Mouse (Mus musculus) cerebellum, postnatal 4 days (tissue): Measurements from ENCODE around the gene N4bp1.

ENCODE experiments used
- DNase-seq, 2 experiments: peaks; one replicate each; pipeline ENCODE4 v3.0.0; 2022; ENCODE audit warnings: low spot score in 2 of 2, mixed read lengths in 1 of 2

N4bp1 gene

GRCm38 (mm10) chr8:86825674-86826448 is 59.2 kb downstream of the N4bp1 start:
- no peak for DNase-seq

- DNase-seq: no peak
Measured at GRCm38 (mm10) chr8:86824735-86825134, 60.3 kb downstream of the N4bp1 start.

GRCm38 (mm10) chr8:86820756-86821201 is 64.3 kb downstream of the N4bp1 start:
- peak in 1 of 2 experiments; percentile 25 for DNase-seq

- DNase-seq: no peak
Measured at GRCm38 (mm10) chr8:86820186-86820755, 64.8 kb downstream of the N4bp1 start.

GRCm38 (mm10) chr8:86819426-86819825 is 65.6 kb downstream of the N4bp1 start:
- no peak for DNase-seq

- DNase-seq: no peak
Measured at GRCm38 (mm10) chr8:86808990-86809960, 75.8 kb downstream of the N4bp1 start.

- no peak for DNase-seq
Measured at GRCm38 (mm10) chr8:86808239-86808638, 76.8 kb downstream of the N4bp1 start.

- no peak for DNase-seq
Measured at GRCm38 (mm10) chr8:86801988-86802387, 83.1 kb downstream of the N4bp1 start.

- no peak for DNase-seq
Measured at GRCm38 (mm10) chr8:86800966-86801365, 84.1 kb downstream of the N4bp1 start.

GRCm38 (mm10) chr8:86798141-86798540 is 86.9 kb downstream of the N4bp1 start:
- DNase-seq: no peak

GRCm38 (mm10) chr8:86797705-86798104 is 87.4 kb downstream of the N4bp1 start:
- DNase-seq: no peak

- no peak for DNase-seq
Measured at GRCm38 (mm10) chr8:86794716-86795115, 90.3 kb downstream of the N4bp1 start.

GRCm38 (mm10) chr8:86791542-86791941 is 93.5 kb downstream of the N4bp1 start:
- no peak for DNase-seq

GRCm38 (mm10) chr8:86789576-86789975 is 95.5 kb downstream of the N4bp1 start:
- no peak for DNase-seq

- no peak for DNase-seq
Measured at GRCm38 (mm10) chr8:86787891-86788420, 97.1 kb downstream of the N4bp1 start.

- DNase-seq: no peak
Measured at GRCm38 (mm10) chr8:86786498-86786897, 98.6 kb downstream of the N4bp1 start.

- no peak for DNase-seq
Measured at GRCm38 (mm10) chr8:86781094-86781493, 104.0 kb downstream of the N4bp1 start.

- DNase-seq: no peak
Measured at GRCm38 (mm10) chr8:86779207-86779606, 105.9 kb downstream of the N4bp1 start.

- no peak for DNase-seq
Measured at GRCm38 (mm10) chr8:86769945-86770715, 114.9 kb downstream of the N4bp1 start.

GRCm38 (mm10) chr8:86768499-86768898 is 116.6 kb downstream of the N4bp1 start:
- DNase-seq: no peak
